Mouse (Mus musculus) frontal cortex, postnatal 25 days (tissue): ENCODE results near the gene Them5.

ENCODE experiments used
- DNase-seq, 2 experiments: peaks; one replicate each; pipeline ENCODE4 v3.0.0; 2022; ENCODE audit warnings: low spot score in 2 of 2

Them5 gene

DNA sequence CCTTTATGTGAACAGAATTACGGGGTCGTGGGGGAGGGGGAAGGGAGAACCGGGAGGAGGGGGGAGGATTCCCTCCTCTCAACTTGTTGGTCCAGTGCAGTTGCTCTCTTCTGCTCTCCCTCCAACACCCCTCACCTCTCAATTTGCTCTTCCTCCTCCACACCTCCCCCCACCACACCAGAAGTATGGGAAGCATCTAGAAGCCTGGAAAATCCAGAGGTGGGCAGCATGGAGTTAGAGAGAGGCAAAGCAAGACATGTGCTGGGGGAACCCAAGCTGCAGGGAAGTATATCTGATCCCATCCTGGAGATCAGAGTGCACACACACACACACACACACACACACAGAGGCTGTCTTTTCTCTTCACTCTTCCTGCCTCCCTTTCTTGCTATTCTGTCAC, 30.1 kb downstream of the Them5 start:
- no peak for DNase-seq

DNA sequence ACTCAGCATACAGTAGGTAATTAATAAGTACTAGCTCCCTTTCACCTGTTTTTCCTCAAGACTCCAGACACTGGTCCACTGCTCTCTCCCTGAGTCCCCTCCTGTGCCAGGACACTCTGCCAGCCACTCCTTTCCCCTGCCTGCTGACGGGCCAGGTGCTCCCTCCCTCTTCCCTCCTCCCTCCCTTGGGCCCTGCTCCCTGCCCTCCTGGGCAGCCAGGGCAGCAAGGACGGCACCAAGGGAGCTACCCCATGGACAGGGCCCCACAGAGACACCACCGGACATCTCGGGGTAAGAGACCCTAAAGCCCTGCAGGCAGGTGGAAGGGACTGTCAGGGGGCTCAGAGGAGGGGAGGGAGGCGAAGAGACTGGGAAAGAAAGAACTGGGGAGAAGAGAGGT, 30.7 kb downstream of the Them5 start, which contains the start of gene Rorc:
Rorc (plus strand) TSS at position 154 of the 400 bp plus-strand sequence.
- no peak for DNase-seq

DNA sequence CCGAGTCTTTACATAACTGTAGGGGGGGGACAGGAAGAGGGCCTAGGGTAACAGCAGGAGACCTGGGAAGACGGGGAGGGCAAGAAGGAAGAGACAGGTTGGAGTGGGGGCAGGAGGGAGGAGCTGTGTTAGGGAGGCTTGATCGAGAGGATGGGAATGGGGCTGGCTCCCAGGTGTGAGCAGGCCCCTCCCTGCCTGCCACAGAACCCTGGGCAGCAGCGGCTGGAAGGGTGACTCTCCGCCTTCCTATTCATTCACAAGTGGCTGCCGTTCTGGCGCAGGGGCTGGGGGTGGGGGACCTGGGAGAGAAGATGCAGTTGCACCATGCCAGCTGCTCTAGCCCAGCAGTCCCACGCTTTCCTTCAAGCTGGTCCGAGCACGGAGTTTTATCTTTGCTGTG, 31.2 kb downstream of the Them5 start:
- no peak for DNase-seq

DNA sequence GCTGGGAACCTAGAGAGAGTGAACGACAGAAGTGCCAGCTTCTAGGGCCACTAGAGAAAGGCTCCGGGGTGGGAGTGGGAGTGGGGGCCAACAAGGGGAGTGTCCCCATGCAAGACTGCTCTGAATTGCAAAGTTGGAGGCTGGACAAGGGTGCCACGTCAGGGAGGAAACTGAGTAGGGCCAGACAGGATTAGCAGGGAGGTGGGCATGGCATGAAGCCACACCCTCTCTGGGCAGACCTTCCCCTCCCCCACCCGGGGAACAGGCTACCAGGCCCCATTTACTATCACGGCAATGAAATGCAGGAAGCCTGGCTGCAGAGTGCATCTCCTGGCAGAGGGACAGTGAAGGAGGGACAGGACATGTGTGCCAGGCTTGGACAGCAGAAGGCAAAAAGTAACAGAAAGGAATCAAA, 31.7 kb downstream of the Them5 start:
- no peak for DNase-seq

DNA sequence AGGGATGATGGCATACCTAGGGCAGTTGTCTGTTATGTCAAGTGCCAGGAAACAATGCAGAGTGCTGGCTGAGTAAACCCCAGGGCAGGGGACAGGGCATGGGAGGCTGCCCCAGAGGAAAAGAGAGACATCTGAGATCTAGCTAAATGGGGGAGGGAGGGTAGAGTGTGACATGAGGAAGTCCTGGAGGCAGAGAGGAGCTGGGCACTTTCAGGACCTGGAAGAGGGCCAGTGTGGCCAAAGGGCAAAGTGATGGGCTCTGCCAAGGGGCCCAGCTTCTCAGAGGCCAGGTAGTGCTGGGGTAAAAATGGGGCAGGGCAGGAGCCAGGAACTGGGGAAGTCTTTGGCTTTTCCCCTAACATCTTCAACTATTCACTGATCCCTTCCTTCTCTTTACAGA, 32.7 kb downstream of the Them5 start:
- DNase-seq, result no peak

- DNase-seq, result no peak
Measured at GRCm38 (mm10) chr3:94375146-94375545, 33.2 kb downstream of the Them5 start.

GRCm38 (mm10) chr3:94375861-94376260, 34.0 kb downstream of the Them5 start:
- DNase-seq, result no peak

GRCm38 (mm10) chr3:94377028-94377923, 35.4 kb downstream of the Them5 start:
- no peak for DNase-seq

GRCm38 (mm10) chr3:94379831-94380510, 38.1 kb downstream of the Them5 start:
- DNase-seq, result no peak

DNA sequence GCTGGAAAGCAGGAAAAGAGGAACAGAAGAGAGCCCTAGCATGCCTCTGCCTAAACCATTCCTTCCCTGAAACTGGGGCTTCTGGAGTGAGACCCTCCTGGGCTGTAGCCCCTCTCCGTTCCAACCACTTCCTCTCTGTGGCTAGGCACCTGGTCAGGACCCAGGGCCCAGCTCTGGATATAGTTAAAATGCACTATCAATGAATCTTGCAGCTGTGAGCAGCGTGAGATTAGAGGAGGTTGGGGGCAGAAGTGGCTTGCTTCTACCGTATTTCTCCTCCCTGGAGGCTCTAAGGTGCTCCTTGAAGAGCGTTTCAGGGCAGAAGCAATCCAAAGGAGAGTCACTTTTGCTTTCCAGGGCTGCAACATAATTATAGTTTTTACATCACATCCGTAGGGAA, 40.4 kb downstream of the Them5 start:
- DNase-seq, result no peak

- DNase-seq, result no peak
Measured at GRCm38 (mm10) chr3:94383476-94383875, 41.6 kb downstream of the Them5 start.

DNA sequence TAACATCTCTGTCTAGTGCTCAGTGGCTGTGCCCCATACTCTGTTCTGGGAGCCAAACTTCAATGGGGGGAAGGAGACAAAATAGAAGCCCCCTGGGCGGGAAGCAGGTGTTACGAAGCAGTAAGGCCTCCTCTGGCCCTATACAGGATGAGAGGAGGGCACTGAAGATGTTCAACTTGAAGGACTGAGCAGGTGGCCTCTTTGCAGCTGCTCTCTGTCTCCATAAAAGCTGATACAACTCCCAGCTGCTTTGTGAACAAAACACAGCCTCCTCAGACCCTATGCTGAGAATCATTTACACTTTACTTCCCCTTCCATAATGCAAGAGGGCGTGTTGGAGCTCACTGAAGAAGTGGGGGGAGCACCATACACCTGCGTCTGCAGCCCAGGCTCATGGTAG, 44.8 kb downstream of the Them5 start:
- no peak for DNase-seq

- DNase-seq, result no peak
Measured at GRCm38 (mm10) chr3:94387391-94387790, 45.5 kb downstream of the Them5 start.

DNA sequence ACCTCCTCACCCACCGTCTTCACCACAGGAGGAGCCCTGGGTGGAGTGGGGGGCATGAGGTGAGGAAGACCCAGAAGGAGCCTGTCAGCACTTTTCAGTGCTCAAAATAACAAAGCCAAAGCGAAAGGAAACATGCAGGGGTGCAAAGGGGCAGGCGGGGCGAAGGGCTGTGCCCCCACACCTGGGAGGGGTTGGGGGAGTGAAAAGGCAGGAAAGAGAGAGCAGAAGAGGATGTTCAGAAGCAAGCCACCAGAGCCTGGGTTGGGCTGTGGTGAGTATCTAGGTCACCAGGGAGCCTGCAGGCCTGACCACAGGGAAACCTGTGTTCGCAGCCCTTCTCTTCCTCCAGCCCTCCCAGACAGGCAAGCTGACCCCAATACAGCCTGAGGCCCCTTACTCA, 46.1 kb downstream of the Them5 start:
- DNase-seq, result no peak

- no peak for DNase-seq
Measured at GRCm38 (mm10) chr3:94389420-94389819, 47.5 kb downstream of the Them5 start.

- DNase-seq, result no peak
Measured at GRCm38 (mm10) chr3:94391001-94391400, 49.1 kb downstream of the Them5 start.

DNA sequence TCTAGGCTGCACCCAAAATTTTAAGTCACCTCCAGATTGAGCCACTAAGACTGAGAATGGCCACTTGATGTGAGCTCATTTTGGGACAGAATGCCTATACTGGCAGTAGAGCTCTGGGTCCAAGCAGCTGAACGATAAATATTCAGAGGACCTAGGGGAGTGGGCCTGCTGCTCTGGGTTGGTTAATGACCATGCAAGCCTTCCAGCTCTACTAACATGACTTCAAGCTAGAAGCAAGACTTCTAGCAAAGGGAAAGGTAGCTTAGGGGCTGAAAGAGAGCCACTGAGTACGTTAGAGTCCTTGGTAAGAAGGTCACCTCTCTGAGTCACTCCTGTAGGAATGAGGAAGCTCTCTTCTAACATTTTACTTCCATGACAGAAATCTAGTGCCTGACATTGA, 50.2 kb downstream of the Them5 start:
- DNase-seq, result no peak

DNA sequence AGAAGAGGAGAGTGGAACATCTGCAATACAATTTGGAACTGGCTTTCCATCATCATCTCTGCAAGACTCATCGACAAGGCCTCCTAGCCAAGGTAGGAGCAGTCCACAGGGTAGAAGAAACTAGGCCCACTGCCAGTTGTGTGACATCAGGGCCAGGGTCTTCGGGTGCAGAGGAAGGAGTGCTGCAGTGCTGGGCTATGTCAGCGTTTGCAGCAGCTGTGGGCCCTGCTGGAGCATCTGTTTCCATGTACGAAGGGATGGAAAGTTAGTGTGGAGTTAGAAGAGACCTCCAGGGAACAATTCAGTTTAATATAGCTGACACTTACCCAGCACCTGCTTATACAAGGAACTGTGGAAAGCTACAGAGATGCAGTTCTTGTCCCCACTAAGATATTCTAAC, 51.1 kb downstream of the Them5 start:
- no peak for DNase-seq

- no peak for DNase-seq
Measured at GRCm38 (mm10) chr3:94396336-94396735, 54.4 kb downstream of the Them5 start.

- DNase-seq, result no peak
Measured at GRCm38 (mm10) chr3:94396851-94397250, 55.0 kb downstream of the Them5 start.
